Mouse (Mus musculus): ENCODE measurements at regions not wholly inside any gene's neighbourhood (a gene's known extent, or its start where the extent isn't known, plus 50 kb on each side); places are given as distances from the start of the nearest gene placed in this dataset.

- DNase-seq: no peak
- intact Hi-C loops (cut with DNase I): no loop called here
Measured at GRCm38 (mm10) chr9:52251455-52251854, 83.1 kb upstream of the Zc3h12c start.

- intact Hi-C loops (cut with DNase I): no loop called here
- DNase-seq: no peak
Measured at GRCm38 (mm10) chr9:52246712-52247111, 78.3 kb upstream of the Zc3h12c start.

- intact Hi-C loops (cut with DNase I): no loop called here
- DNase-seq: no peak
Measured at GRCm38 (mm10) chr9:52244081-52244480, 75.7 kb upstream of the Zc3h12c start.

- DNase-seq: no peak
- intact Hi-C loops (cut with DNase I): no loop called here
Measured at GRCm38 (mm10) chr9:52243032-52243431, 74.7 kb upstream of the Zc3h12c start.

- no peak for DNase-seq
- intact Hi-C loops (cut with DNase I): no loop called here
Measured at GRCm38 (mm10) chr9:52241577-52241976, 73.2 kb upstream of the Zc3h12c start.

- no peak for DNase-seq
- intact Hi-C loops (cut with DNase I): no loop called here
Measured at GRCm38 (mm10) chr9:52240585-52241320, 72.4 kb upstream of the Zc3h12c start.

- intact Hi-C loops (cut with DNase I): no loop called here
- no peak for DNase-seq
Measured at GRCm38 (mm10) chr9:52234775-52235174, 66.4 kb upstream of the Zc3h12c start.

GRCm38 (mm10) chr9:52229589-52229988 lies 61.2 kb upstream of the Zc3h12c start:
- no peak for DNase-seq
- intact Hi-C loops (cut with DNase I): no loop called here

- intact Hi-C loops (cut with DNase I): no loop called here
- no peak for DNase-seq
Measured at GRCm38 (mm10) chr9:52225646-52226045, 57.3 kb upstream of the Zc3h12c start.

- DNase-seq: no peak
- intact Hi-C loops (cut with DNase I): loop anchor here (5.0 kb wide), 1 partner anchor 91 kb away; no protein-coding TSS in a partner anchor
Measured at GRCm38 (mm10) chr9:52223509-52224113, 55.2 kb upstream of the Zc3h12c start.
